Mouse (Mus musculus): ENCODE measurements around the gene Lin28a. TPM values are rescaled to one million over a fixed set of nuclear protein-coding genes. Genes with fewer than 3 reads are reported as not detected.
A peak's percentile ranks its signal among the peaks of the same experiment; 100 is the strongest.

Lin28a gene
- polyA plus RNA-seq, 1 experiment from 2014 or later, result 0.08 TPM

- Histone ChIP-seq H3K4me2 (ENCODE audit: low read length) (no peak overlapping the region), H3K36me3 (ENCODE audit: control insufficient read depth, insufficient read depth, low read length) (peaks cover 60% of the 10 kb centered on the region), H3K9ac (ENCODE audit: low read length) (no peak overlapping the region), H3K27me3 (replicated peaks; ENCODE audit: control insufficient read depth, insufficient read depth, low read length) (no peaks in the 10 kb centered on the region), H3K27ac (ENCODE audit: low read depth) (no peak overlapping the region), H3K4me1 (replicated peaks; ENCODE audit: control insufficient read depth, insufficient read depth, low read length) (no peaks in the 10 kb centered on the region), H3K9me3 (ENCODE audit: control insufficient read depth, low read length) (no peaks in the 10 kb centered on the region), H3K4me3 (ENCODE audit: low read depth, low read length) (no peak overlapping the region)
- no peak for DNase-seq (ENCODE audit: low spot score)
- 94% methylated on average over 10 of the region's 10 CpGs for WGBS
- no peak for ATAC-seq (replicated peaks; ENCODE audit: low FRiP score, low TSS enrichment, low read depth)
Measured at GRCm38 (mm10) chr4:133978021-133978711, 40.5 kb downstream of the Lin28a start.

GRCm38 (mm10) chr4:133971741-133972140 lies 46.9 kb downstream of the Lin28a start:
- DNase-seq (ENCODE audit: low spot score), result no peak
- no peak for ATAC-seq (replicated peaks; ENCODE audit: low FRiP score, low TSS enrichment, low read depth)
- H3K9ac ChIP-seq (ENCODE audit: low read length), result no peak overlapping the region
- H3K4me3 ChIP-seq (ENCODE audit: low read depth, low read length), result no peak overlapping the region
- 61% methylated on average over 8 of the region's 8 CpGs for WGBS
- H3K27me3 ChIP-seq (replicated peaks; ENCODE audit: control insufficient read depth, insufficient read depth, low read length), result no peaks in the 10 kb centered on the region
- no peaks in the 10 kb centered on the region for H3K9me3 ChIP-seq (ENCODE audit: control insufficient read depth, low read length)
- H3K4me2 ChIP-seq (ENCODE audit: low read length), result no peak overlapping the region
- H3K36me3 ChIP-seq (ENCODE audit: control insufficient read depth, insufficient read depth, low read length), result peaks cover 29% of the 10 kb centered on the region
- H3K4me1 ChIP-seq (replicated peaks; ENCODE audit: control insufficient read depth, insufficient read depth, low read length), result peaks cover 14% of the 10 kb centered on the region
- H3K27ac ChIP-seq (ENCODE audit: low read depth), result no peak overlapping the region

GRCm38 (mm10) chr4:133970876-133971275 lies 47.8 kb downstream of the Lin28a start:
- Histone ChIP-seq H3K9me3 (ENCODE audit: control insufficient read depth, low read length) (no peaks in the 10 kb centered on the region), H3K9ac (ENCODE audit: low read length) (no peak overlapping the region), H3K36me3 (ENCODE audit: control insufficient read depth, insufficient read depth, low read length) (peaks cover 31% of the 10 kb centered on the region), H3K4me3 (ENCODE audit: low read depth, low read length) (no peak overlapping the region), H3K27ac (ENCODE audit: low read depth) (no peak overlapping the region), H3K4me2 (ENCODE audit: low read length) (no peak overlapping the region), H3K4me1 (replicated peaks; ENCODE audit: control insufficient read depth, insufficient read depth, low read length) (peaks cover 21% of the 10 kb centered on the region), H3K27me3 (replicated peaks; ENCODE audit: control insufficient read depth, insufficient read depth, low read length) (no peaks in the 10 kb centered on the region)
- WGBS, result 90% methylated on average over 13 of the region's 13 CpGs
- ATAC-seq (replicated peaks; ENCODE audit: low FRiP score, low TSS enrichment, low read depth) (no peak), DNase-seq (ENCODE audit: low spot score) (no peak)

- 50% methylated on average over 4 of the region's 4 CpGs for WGBS
- ATAC-seq (replicated peaks; ENCODE audit: low FRiP score, low TSS enrichment, low read depth) (no peak), DNase-seq (ENCODE audit: low spot score) (no peak)
- Histone ChIP-seq H3K4me1 (replicated peaks; ENCODE audit: control insufficient read depth, insufficient read depth, low read length) (peaks cover 24% of the 10 kb centered on the region), H3K9ac (ENCODE audit: low read length) (no peak overlapping the region), H3K36me3 (ENCODE audit: control insufficient read depth, insufficient read depth, low read length) (peaks cover 36% of the 10 kb centered on the region), H3K4me3 (ENCODE audit: low read depth, low read length) (no peak overlapping the region), H3K27ac (ENCODE audit: low read depth) (no peak overlapping the region), H3K27me3 (replicated peaks; ENCODE audit: control insufficient read depth, insufficient read depth, low read length) (no peaks in the 10 kb centered on the region), H3K9me3 (ENCODE audit: control insufficient read depth, low read length) (no peaks in the 10 kb centered on the region), H3K4me2 (ENCODE audit: low read length) (no peak overlapping the region)
Measured at GRCm38 (mm10) chr4:133970196-133970595, 48.4 kb downstream of the Lin28a start.

- DNase-seq (ENCODE audit: low spot score) (no peak), ATAC-seq (replicated peaks; ENCODE audit: low FRiP score, low TSS enrichment, low read depth) (no peak)
- H3K27ac ChIP-seq (ENCODE audit: low read depth), result no peak overlapping the region
- peak overlapping the region; percentile 91 for H3K4me2 ChIP-seq (ENCODE audit: low read length)
- H3K4me1 ChIP-seq (replicated peaks; ENCODE audit: control insufficient read depth, insufficient read depth, low read length), result peaks cover 24% of the 10 kb centered on the region
- WGBS, result 54% methylated on average over 8 of the region's 8 CpGs
- H3K36me3 ChIP-seq (ENCODE audit: control insufficient read depth, insufficient read depth, low read length), result peaks cover 40% of the 10 kb centered on the region
- peak overlapping the region; percentile 98; the same call in 1 of the 2 replicates for H3K9ac ChIP-seq (ENCODE audit: low read length)
- no peaks in the 10 kb centered on the region for H3K27me3 ChIP-seq (replicated peaks; ENCODE audit: control insufficient read depth, insufficient read depth, low read length)
- no peaks in the 10 kb centered on the region for H3K9me3 ChIP-seq (ENCODE audit: control insufficient read depth, low read length)
- no peak overlapping the region for H3K4me3 ChIP-seq (ENCODE audit: low read depth, low read length)
Measured at GRCm38 (mm10) chr4:133969114-133969770, 49.4 kb downstream of the Lin28a start.

GRCm38 (mm10) chr4:133968150-133968921 lies 50.3 kb downstream of the Lin28a start, which contains the start of gene Hmgn2:
TSS of gene Hmgn2 (minus strand) at chr4:133968650.
- Histone ChIP-seq H3K4me1 (replicated peaks; ENCODE audit: control insufficient read depth, insufficient read depth, low read length) (peaks cover 24% of the 10 kb centered on the region), H3K9me3 (ENCODE audit: control insufficient read depth, low read length) (no peaks in the 10 kb centered on the region), H3K9ac (ENCODE audit: low read length) (peak within 1 kb of the TSS; percentile 98), H3K27ac (ENCODE audit: low read depth) (peak within 1 kb of the TSS; percentile 100), H3K36me3 (ENCODE audit: control insufficient read depth, insufficient read depth, low read length) (peaks cover 49% of the 10 kb centered on the region), H3K27me3 (replicated peaks; ENCODE audit: control insufficient read depth, insufficient read depth, low read length) (no peaks in the 10 kb centered on the region), H3K4me3 (ENCODE audit: low read depth, low read length) (peak within 1 kb of the TSS; percentile 64), H3K4me2 (ENCODE audit: low read length) (peak within 1 kb of the TSS; percentile 91)
- DNase-seq (ENCODE audit: low spot score), result peak; percentile 96
- ATAC-seq (replicated peaks; ENCODE audit: low FRiP score, low TSS enrichment, low read depth), result peak; percentile 81
- WGBS, result under 1% methylated on average over 42 of the region's 42 CpGs

GRCm38 (mm10) chr4:133967866-133968149 lies 50.8 kb downstream of the Lin28a start:
- Histone ChIP-seq H3K4me2 (ENCODE audit: low read length) (peak overlapping the region; percentile 91), H3K36me3 (ENCODE audit: control insufficient read depth, insufficient read depth, low read length) (peaks cover 54% of the 10 kb centered on the region), H3K4me3 (ENCODE audit: low read depth, low read length) (peak overlapping the region; percentile 64), H3K27ac (ENCODE audit: low read depth) (peak overlapping the region; percentile 100), H3K27me3 (replicated peaks; ENCODE audit: control insufficient read depth, insufficient read depth, low read length) (no peaks in the 10 kb centered on the region), H3K4me1 (replicated peaks; ENCODE audit: control insufficient read depth, insufficient read depth, low read length) (peaks cover 24% of the 10 kb centered on the region), H3K9ac (ENCODE audit: low read length) (peak overlapping the region; percentile 98), H3K9me3 (ENCODE audit: control insufficient read depth, low read length) (no peaks in the 10 kb centered on the region)
- DNase-seq (ENCODE audit: low spot score) (no peak), ATAC-seq (replicated peaks; ENCODE audit: low FRiP score, low TSS enrichment, low read depth) (peak; percentile 85)
- 0% methylated on average over 25 of the region's 29 CpGs for WGBS

- Histone ChIP-seq H3K27me3 (replicated peaks; ENCODE audit: control insufficient read depth, insufficient read depth, low read length) (no peaks in the 10 kb centered on the region), H3K9ac (ENCODE audit: low read length) (peak overlapping the region; percentile 98), H3K4me2 (ENCODE audit: low read length) (peak overlapping the region; percentile 94), H3K9me3 (ENCODE audit: control insufficient read depth, low read length) (no peaks in the 10 kb centered on the region), H3K4me1 (replicated peaks; ENCODE audit: control insufficient read depth, insufficient read depth, low read length) (peaks cover 24% of the 10 kb centered on the region), H3K4me3 (ENCODE audit: low read depth, low read length) (peak overlapping the region; percentile 64), H3K36me3 (ENCODE audit: control insufficient read depth, insufficient read depth, low read length) (peaks cover 56% of the 10 kb centered on the region), H3K27ac (ENCODE audit: low read depth) (peak overlapping the region; percentile 100)
- peak; percentile 97 for DNase-seq (ENCODE audit: low spot score)
- peak; percentile 68 for ATAC-seq (replicated peaks; ENCODE audit: low FRiP score, low TSS enrichment, low read depth)
- under 1% methylated on average over 80 of the region's 101 CpGs for WGBS
Measured at GRCm38 (mm10) chr4:133967138-133967865, 51.3 kb downstream of the Lin28a start.
